Mouse (Mus musculus): ENCODE data around the gene Gm7029.

DNA sequence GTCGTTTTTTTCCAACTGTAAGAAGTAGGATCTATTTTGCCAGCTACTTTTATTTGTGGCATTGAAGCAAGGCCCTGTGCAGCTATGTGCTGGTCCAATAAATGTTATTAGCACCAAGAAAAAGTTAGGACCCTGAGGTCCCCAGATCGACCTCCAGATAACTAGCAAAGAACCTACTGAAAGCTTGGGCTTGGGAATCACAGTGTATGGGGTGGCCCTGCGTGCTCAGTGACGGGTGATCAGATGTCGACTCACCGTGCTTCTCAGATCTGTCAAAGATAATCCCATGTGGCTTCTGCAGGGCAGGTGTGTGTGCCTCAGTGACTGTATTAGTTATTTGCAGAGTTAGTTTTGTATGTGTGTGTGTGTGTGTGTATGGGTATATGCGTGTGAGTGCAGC is 47.7 kb downstream of the Gm7029 start:
- TF ChIP-seq CTCF (IDR thresholded peaks at IDR 0.05; ENCODE audit: borderline replicate concordance, insufficient read depth, low read length) (no peak), POLR2A (IDR thresholded peaks at IDR 0.05; ENCODE audit: low read depth, low read length) (no peak)
